Mouse (Mus musculus) C2C12 (cell line): ENCODE data around the gene Slc39a11.
"Not testable (repeated sequence)": the region's sequence is repeated elsewhere in the genome, so short reads cannot be mapped to it uniquely, and the experiment has no call there.

ENCODE experiments used
- CEBPB ChIP-seq: IDR thresholded peaks from one replicate; pipeline ENCODE4 v1.6.1; 2011; ENCODE audit warnings: low read depth, mild to moderate bottlenecking, control low read depth, moderate library complexity
- CTCF ChIP-seq: IDR thresholded peaks from one replicate; pipeline ENCODE4 v1.5.1; 2011; ENCODE audit not compliant: control insufficient read depth, insufficient read depth, insufficient read length
- MAX ChIP-seq: IDR thresholded peaks from one replicate; pipeline ENCODE4 v1.6.1; 2011; ENCODE audit warnings: mild to moderate bottlenecking, control low read depth
- USF1 ChIP-seq: IDR thresholded peaks from one replicate; pipeline ENCODE4 v1.6.1; 2011; ENCODE audit warnings: low read depth, mild to moderate bottlenecking, control low read depth, moderate library complexity

- not testable (repeated sequence) for TF ChIP-seq CEBPB, USF1, CTCF, MAX
Measured at GRCm38 (mm10) chr11:113660213-113660612, 10.3 kb upstream of the Slc39a11 start.
